Mouse (Mus musculus) T-helper 17 cell (primary cell): ENCODE results near the gene Eno2.
"Not testable (repeated sequence)": the region's sequence is repeated elsewhere in the genome, so short reads cannot be mapped to it uniquely, and the experiment has no call there.

ENCODE experiments used
- in situ Hi-C, 2 experiments: fragments of 300-600 bp; cut with MboI, MseI; formaldehyde crosslinking; loops; 1 replicate in 1 of 2; 2 replicates in 1 of 2; pipeline ENCODE4 v1.15.1; 2025; ENCODE audit warnings: high pct_unique_total_duplicates in 2 of 2

Gene Eno2

GRCm38 (mm10) chr6:124769101-124769765, at the start of gene Eno2:
Eno2 (minus strand) TSS chr6:124769673.
- in situ Hi-C loops, result no loop called here

GRCm38 (mm10) chr6:124817971-124818370, 48.5 kb upstream of the Eno2 start:
- in situ Hi-C loops, result no loop called here

- in situ Hi-C loops, result no loop called here
Observed at GRCm38 (mm10) chr6:124817563-124817962, 48.1 kb upstream of the Eno2 start.

- in situ Hi-C loops, result no loop called here
Observed at GRCm38 (mm10) chr6:124817125-124817524, 47.7 kb upstream of the Eno2 start.

GRCm38 (mm10) chr6:124816611-124817010, 47.1 kb upstream of the Eno2 start:
- in situ Hi-C loops, result no loop called here

GRCm38 (mm10) chr6:124814858-124815774, 45.6 kb upstream of the Eno2 start:
- in situ Hi-C loops, result no loop called here

- in situ Hi-C loops, result no loop called here
Observed at GRCm38 (mm10) chr6:124814448-124814847, 45.0 kb upstream of the Eno2 start.

- in situ Hi-C loops, result no loop called here
Observed at GRCm38 (mm10) chr6:124813933-124814332, 44.5 kb upstream of the Eno2 start, which contains the start of gene Tpi1. Tpi1 (minus strand) TSS chr6:124814296.

- in situ Hi-C loops, result no loop called here
Observed at GRCm38 (mm10) chr6:124813496-124813895, 44.0 kb upstream of the Eno2 start.

GRCm38 (mm10) chr6:124812848-124813247, 43.4 kb upstream of the Eno2 start:
- in situ Hi-C loops, result no loop called here

- in situ Hi-C loops, result no loop called here
Observed at GRCm38 (mm10) chr6:124811701-124812560, 42.5 kb upstream of the Eno2 start.

- in situ Hi-C loops, result no loop called here
Observed at GRCm38 (mm10) chr6:124811403-124811665, 41.9 kb upstream of the Eno2 start.

- in situ Hi-C loops, result not testable (repeated sequence)
Observed at GRCm38 (mm10) chr6:124810566-124811402, 41.3 kb upstream of the Eno2 start.

- in situ Hi-C loops, result no loop called here
Observed at GRCm38 (mm10) chr6:124809775-124810538, 40.5 kb upstream of the Eno2 start.

- in situ Hi-C loops, result no loop called here
Observed at GRCm38 (mm10) chr6:124809052-124809774, 39.7 kb upstream of the Eno2 start.

- in situ Hi-C loops, result no loop called here
Observed at GRCm38 (mm10) chr6:124808358-124809012, 39.0 kb upstream of the Eno2 start, which contains the start of gene Spsb2. Spsb2 (plus strand) TSS chr6:124808661.

GRCm38 (mm10) chr6:124807986-124808357, 38.5 kb upstream of the Eno2 start:
- in situ Hi-C loops, result no loop called here

GRCm38 (mm10) chr6:124807366-124807765, 37.9 kb upstream of the Eno2 start:
- in situ Hi-C loops, result no loop called here
